Mouse (Mus musculus) CH12.LX (cell line): Measurements from ENCODE around the gene H2-Eb2. TPM values are rescaled to one million over a fixed set of nuclear protein-coding genes. Genes with fewer than 3 reads are reported as not detected.

Experiments used
- DNase-seq: peaks from one replicate; pipeline ENCODE4 v3.0.0-alpha.2; 2013; ENCODE audit errors: extremely low read depth
- H3K27ac ChIP-seq: 2 replicates; pipeline ENCODE4 v1.5.1; 2012; ENCODE audit warnings: low read depth, mild to moderate bottlenecking, control low read depth, moderate library complexity; ENCODE audit not compliant: insufficient read depth
- H3K27me3 ChIP-seq: replicated peaks from 2 replicates; pipeline ENCODE3; 2012; ENCODE audit warnings: inconsistent platforms
- H3K36me3 ChIP-seq, 2 experiments: replicated peaks in 1 of 2; 2 replicates each; pipeline versions ENCODE3 to v1.6.1; 2012; ENCODE audit warnings: inconsistent platforms in 1 of 2, low read length in 1 of 2, mild to moderate bottlenecking in 1 of 2, mixed read lengths in 1 of 2, moderate library complexity in 1 of 2; ENCODE audit not compliant: control insufficient read depth in 1 of 2, insufficient read depth in 1 of 2
- H3K4me1 ChIP-seq, 2 experiments: 2 replicates each; pipeline ENCODE4 v1.6.1; 2012; ENCODE audit warnings: inconsistent platforms in 1 of 2, moderate library complexity in 1 of 2; ENCODE audit not compliant: insufficient read depth in 2 of 2, control insufficient read depth in 1 of 2
- H3K4me2 ChIP-seq: 2 replicates; pipeline ENCODE4 v1.6.1; 2012; ENCODE audit warnings: low read depth, mild to moderate bottlenecking, control low read depth; ENCODE audit not compliant: poor library complexity, insufficient read depth, severe bottlenecking
- H3K4me3 ChIP-seq, 3 experiments: fragments of 150-350 bp in 1 of 3; sonication (generic) in 1 of 3; replicated peaks in 1 of 3; 2 replicates each; pipeline versions ENCODE3 to v1.5.1; 2011 to 2012; ENCODE audit warnings: low read depth in 2 of 3, low read length in 2 of 3, mild to moderate bottlenecking in 2 of 3, moderate library complexity in 2 of 3, control low read depth in 1 of 3, improper control_type of control experiment in 1 of 3, inconsistent platforms in 1 of 3, mixed read lengths in 1 of 3; ENCODE audit not compliant: poor library complexity in 1 of 3
- H3K79me2 ChIP-seq: replicated peaks from 2 replicates; pipeline ENCODE4 v1.6.1; 2012; ENCODE audit warnings: mild to moderate bottlenecking, moderate library complexity; ENCODE audit not compliant: control insufficient read depth, poor library complexity, insufficient read depth, severe bottlenecking; ENCODE audit errors: extremely low read depth
- H3K9ac ChIP-seq: 2 replicates; pipeline ENCODE4 v1.6.1; 2012; ENCODE audit warnings: low read depth, mild to moderate bottlenecking, control low read depth, moderate library complexity; ENCODE audit not compliant: insufficient read depth
- H3K9me3 ChIP-seq: replicated peaks from 2 replicates; pipeline ENCODE3; 2012; ENCODE audit warnings: low read length, inconsistent platforms, mixed read lengths
- CHD1 ChIP-seq: IDR thresholded peaks from 2 replicates; pipeline ENCODE4 v1.6.1; 2012; ENCODE audit warnings: low read depth, low read length, improper control_type of control experiment, inconsistent platforms
- CHD2 ChIP-seq: IDR thresholded peaks from 2 replicates; pipeline ENCODE4 v1.6.1; 2011; ENCODE audit warnings: low read length, improper control_type of control experiment
- CTCF ChIP-seq, 2 experiments: IDR thresholded peaks in 1 of 2; conservative IDR thresholded peaks in 1 of 2; 2 replicates each; pipeline ENCODE4 v1.5.1; 2011 to 2012; ENCODE audit warnings: low read depth in 2 of 2, low read length in 2 of 2, improper control_type of control experiment in 1 of 2, inconsistent platforms in 1 of 2, mild to moderate bottlenecking in 1 of 2, moderate library complexity in 1 of 2
- E2F4 ChIP-seq: IDR thresholded peaks from 2 replicates; pipeline ENCODE4 v1.6.1; 2011; ENCODE audit warnings: low read depth, low read length, improper control_type of control experiment; ENCODE audit not compliant: insufficient replicate concordance
- ELF1 ChIP-seq: IDR thresholded peaks from 2 replicates; pipeline ENCODE4 v1.6.1; 2014; ENCODE audit warnings: low read depth, mild to moderate bottlenecking, inconsistent platforms, low read length, improper control_type of control experiment
- EP300 ChIP-seq: IDR thresholded peaks from 2 replicates; pipeline ENCODE4 v1.6.1; 2011; ENCODE audit warnings: low read length, improper control_type of control experiment
- ETS1 ChIP-seq: conservative IDR thresholded peaks from 2 replicates; pipeline ENCODE4 v1.6.1; 2012; ENCODE audit warnings: low read depth, mild to moderate bottlenecking, inconsistent platforms, low read length, improper control_type of control experiment, moderate library complexity
- HCFC1 ChIP-seq: IDR thresholded peaks from 2 replicates; pipeline ENCODE4 v1.6.1; 2012; ENCODE audit warnings: low read depth, mild to moderate bottlenecking, inconsistent platforms, low read length, improper control_type of control experiment
- MAX ChIP-seq: IDR thresholded peaks from 2 replicates; pipeline ENCODE4 v1.6.1; 2011; ENCODE audit warnings: low read length, improper control_type of control experiment
- MAZ ChIP-seq: IDR thresholded peaks from 2 replicates; pipeline ENCODE4 v1.6.1; 2012; ENCODE audit warnings: low read depth, mild to moderate bottlenecking, inconsistent platforms, low read length, improper control_type of control experiment, moderate library complexity
- MEF2A ChIP-seq: IDR thresholded peaks from 2 replicates; pipeline ENCODE4 v1.6.1; 2014; ENCODE audit warnings: low read depth, mild to moderate bottlenecking, inconsistent platforms, low read length, improper control_type of control experiment, borderline replicate concordance
- MYC ChIP-seq: IDR thresholded peaks from 2 replicates; pipeline ENCODE4 v1.6.1; 2011; ENCODE audit warnings: low read depth, mild to moderate bottlenecking, improper control_type of control experiment, low read length
- NELFE ChIP-seq: IDR thresholded peaks from 2 replicates; pipeline ENCODE4 v1.6.1; 2011; ENCODE audit warnings: low read depth, low read length, improper control_type of control experiment
- POLR2AphosphoS2 ChIP-seq: IDR thresholded peaks from 2 replicates; pipeline ENCODE4 v1.6.1; 2011; ENCODE audit warnings: low read depth, low read length, improper control_type of control experiment
- RAD21 ChIP-seq: IDR thresholded peaks from 2 replicates; pipeline ENCODE4 v1.6.1; 2011; ENCODE audit warnings: low read depth, mild to moderate bottlenecking, low read length, improper control_type of control experiment, moderate library complexity
- SMC3 ChIP-seq: IDR thresholded peaks from 2 replicates; pipeline ENCODE4 v1.6.1; 2011; ENCODE audit warnings: low read depth, low read length, improper control_type of control experiment
- TCF12 ChIP-seq: IDR thresholded peaks from 2 replicates; pipeline ENCODE4 v1.6.1; 2014; ENCODE audit warnings: low read depth, mild to moderate bottlenecking, inconsistent platforms, low read length, improper control_type of control experiment
- USF1 ChIP-seq: IDR thresholded peaks from 2 replicates; pipeline ENCODE4 v1.6.1; 2014; ENCODE audit warnings: low read depth, mild to moderate bottlenecking, inconsistent platforms, low read length, improper control_type of control experiment
- USF2 ChIP-seq: conservative IDR thresholded peaks from 2 replicates; pipeline ENCODE4 v1.6.1; 2011; ENCODE audit warnings: low read depth, low read length, improper control_type of control experiment
- ZC3H11A ChIP-seq: IDR thresholded peaks from 2 replicates; pipeline ENCODE4 v1.6.1; 2012; ENCODE audit warnings: low read depth, mild to moderate bottlenecking, inconsistent platforms, low read length, improper control_type of control experiment
- ZMIZ1 ChIP-seq: IDR thresholded peaks from 2 replicates; pipeline ENCODE4 v1.6.1; 2012; ENCODE audit warnings: low read depth, mild to moderate bottlenecking, inconsistent platforms, low read length, improper control_type of control experiment
- ZNF384 ChIP-seq: IDR thresholded peaks from 2 replicates; pipeline ENCODE4 v1.6.1; 2012; ENCODE audit warnings: low read depth, low read length, improper control_type of control experiment, inconsistent platforms
- dilution Hi-C: fragments of 300-500 bp; cut with MboI; formaldehyde crosslinking; loops from 2 replicates; pipeline ENCODE4 v1.14.3; 2020; ENCODE audit warnings: low sequenced_read_pairs; ENCODE audit not compliant: extremely low pct_unique_long_range_greater_than_20kb, extremely low pct_ligation_motif_present
- in situ Hi-C: fragments of 300-500 bp; cut with MboI; formaldehyde crosslinking; loops from 3 replicates; pipeline ENCODE4 v1.14.3; 2019; ENCODE audit warnings: low sequenced_read_pairs, low pct_ligation_motif_present, low pct_unique_long_range_greater_than_20kb, mixed read lengths
- polyA plus RNA-seq: library from polyadenylated mRNA; unstranded; fragments of >175 nt; gene quantifications from 2 replicates; pipeline ENCODE4 v1.2.1, GENCODE M21; 2012; ENCODE audit warnings: low read depth; ENCODE audit not compliant: insufficient read length
- total RNA-seq, 2 experiments: library from RNA; depleted of rRNA; stranded (reverse); fragments of 300-350 nt in 1 of 2; fragments of >200 nt in 1 of 2; gene quantifications; 2 replicates each; pipeline ENCODE4 v1.2.3; 2012 to 2014

H2-Eb2 gene
- total and polyA plus RNA-seq, 3 experiments: 5.8 to 11.4 (median 10.9) TPM

DNA sequence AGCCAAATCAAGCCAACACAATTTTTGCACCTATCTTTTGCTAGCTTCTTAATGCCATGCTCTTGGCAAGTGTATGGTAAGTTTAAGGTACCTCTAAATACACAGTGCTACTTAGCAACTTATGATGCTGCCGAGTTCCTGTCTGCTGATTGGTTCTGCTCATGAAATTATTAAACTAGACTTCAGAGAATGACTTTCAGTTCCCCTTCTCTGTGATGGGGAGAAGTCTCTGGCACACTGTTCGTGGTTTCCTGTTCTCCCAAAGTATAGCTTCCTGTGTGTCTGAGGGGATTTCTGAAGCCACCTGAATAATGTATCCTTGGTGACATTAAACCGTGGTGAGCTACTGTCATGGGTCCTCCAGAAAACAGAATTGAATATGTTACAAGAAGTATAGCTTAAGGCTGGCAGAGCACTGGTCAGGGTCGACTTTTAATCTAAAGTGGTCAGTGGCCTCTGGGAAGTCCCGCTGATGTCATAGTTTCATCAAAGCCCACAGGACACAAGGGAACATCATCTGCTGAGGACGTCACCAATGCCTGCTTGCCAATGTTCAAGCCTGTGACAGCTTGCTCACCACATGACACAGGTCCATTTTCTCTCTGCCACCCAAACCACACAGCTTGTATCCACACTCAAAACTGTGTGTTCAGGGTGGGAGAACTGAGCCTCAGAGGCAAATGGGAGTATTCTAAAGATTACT, 22.3 kb downstream of the H2-Eb2 start (continued):
- TF ChIP-seq HCFC1 (peak; percentile 19; the same call in 1 of the 2 replicates), ZNF384 (peak; percentile 6; the same call in 1 of the 2 replicates), CHD2 (peak; percentile 99), MEF2A (peak; percentile 62), ZC3H11A (no peak)
- TF ChIP-seq, all 38 proteins: peak for 23

DNA sequence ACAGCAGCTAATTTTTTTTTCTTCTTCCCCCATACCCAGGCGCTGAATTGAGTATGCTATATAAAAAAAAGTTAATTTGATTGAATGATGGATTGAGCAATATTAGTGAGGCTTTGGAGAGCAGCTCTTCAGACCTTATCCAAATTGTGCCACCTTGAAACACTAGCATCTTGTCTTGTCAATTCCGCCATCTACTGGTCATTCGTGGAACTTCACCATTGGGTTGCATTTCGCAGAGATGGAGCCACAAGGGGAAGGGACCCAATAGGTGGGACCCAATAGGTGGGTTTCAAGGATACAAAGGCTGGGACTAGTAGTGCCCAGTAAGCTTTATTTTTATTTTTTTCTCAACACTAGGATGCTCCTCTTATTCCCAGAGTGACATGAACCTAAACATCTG, 24.0 kb downstream of the H2-Eb2 start:
- Histone ChIP-seq H3K36me3 (peaks cover 0 to 17% of the 10 kb centered on the region in 2 experiments), H3K9ac (no peak overlapping the region), H3K4me2 (no peak overlapping the region), H3K4me1 (peaks cover 11 to 27% of the 10 kb centered on the region in 2 experiments), H3K9me3 (peaks cover 5% of the 10 kb centered on the region), H3K27me3 (no peaks in the 10 kb centered on the region), H3K27ac (no peak overlapping the region), H3K79me2 (peaks cover 18% of the 10 kb centered on the region), H3K4me3 (no peak overlapping the region)
- TF ChIP-seq CTCF (conservative IDR thresholded peaks at IDR 0.05 in 1 of 2, IDR thresholded peaks at IDR 0.05 in 1 of 2; ENCODE audit: low read depth in 2 of 2, low read length in 2 of 2): peak; percentile 74 to 83
- TF ChIP-seq USF2: no peak
- no peak for TF ChIP-seq NELFE
- peak; percentile 68 for TF ChIP-seq RAD21
- peak; percentile 74 for TF ChIP-seq SMC3
- dilution Hi-C loops (no loop called here), in situ Hi-C loops (loop anchor here (5.0 kb wide), 1 partner anchor 102 kb away; no protein-coding TSS in a partner anchor)
- peak; percentile 86 for DNase-seq

DNA sequence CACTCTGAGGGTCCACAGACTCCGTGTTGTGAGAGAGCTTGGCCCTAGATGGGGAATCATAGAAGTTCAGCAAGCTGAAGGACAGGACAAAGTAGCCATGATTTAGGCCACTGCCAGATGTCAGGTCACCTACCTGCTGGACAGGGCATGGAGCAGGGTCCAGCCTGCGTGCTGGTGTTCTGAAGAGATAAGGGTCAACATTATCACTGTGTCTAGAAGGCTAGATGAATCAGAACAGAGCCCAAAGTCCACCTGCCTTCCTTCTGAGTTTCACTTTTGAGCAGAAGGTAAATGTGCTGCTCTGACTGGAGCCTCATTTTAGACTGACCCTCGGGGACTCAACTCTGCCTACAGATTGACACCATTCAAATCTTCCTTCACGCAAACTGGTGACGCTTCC, 29.1 kb downstream of the H2-Eb2 start, which contains the start of gene Btnl2:
Gene Btnl2, plus strand, starts transcription at position 284 of the 400 bp plus-strand sequence.
- no peak within 1 kb of the TSS for H3K4me2 ChIP-seq
- H3K27me3 ChIP-seq: no peaks in the 10 kb centered on the region
- in situ Hi-C loops (no loop called here), dilution Hi-C loops (no loop called here)
- H3K79me2 ChIP-seq: no peaks in the 10 kb centered on the region
- H3K36me3 ChIP-seq: no peaks in the 10 kb centered on the region
- no peak for TF ChIP-seq EP300
- TF ChIP-seq ZMIZ1: no peak
- no peak for TF ChIP-seq HCFC1
- no peak for TF ChIP-seq RAD21
- no peak for TF ChIP-seq USF1
- no peak for TF ChIP-seq TCF12
- no peak for TF ChIP-seq MAX
- TF ChIP-seq E2F4: no peak
- TF ChIP-seq MYC: no peak
- TF ChIP-seq CHD1: no peak
- TF ChIP-seq ELF1: no peak
- TF ChIP-seq POLR2AphosphoS2: no peak
- TF ChIP-seq MAZ: no peak
- no peak for TF ChIP-seq ZC3H11A
- TF ChIP-seq ZNF384: no peak
- TF ChIP-seq MEF2A: no peak
- TF ChIP-seq ETS1: no peak
- H3K9me3 ChIP-seq: peaks cover 5% of the 10 kb centered on the region
- peaks cover 18 to 20% of the 10 kb centered on the region in 2 experiments for H3K4me1 ChIP-seq
- H3K4me3 ChIP-seq: peak within 1 kb of the TSS in 2 of 3 experiments; percentile 16 to 28
- no peak within 1 kb of the TSS for H3K9ac ChIP-seq
- H3K27ac ChIP-seq: no peak within 1 kb of the TSS
- no peak for DNase-seq
